17 mouse cellular contexts compared by ENCODE assay signal in the genomic region with DNA sequence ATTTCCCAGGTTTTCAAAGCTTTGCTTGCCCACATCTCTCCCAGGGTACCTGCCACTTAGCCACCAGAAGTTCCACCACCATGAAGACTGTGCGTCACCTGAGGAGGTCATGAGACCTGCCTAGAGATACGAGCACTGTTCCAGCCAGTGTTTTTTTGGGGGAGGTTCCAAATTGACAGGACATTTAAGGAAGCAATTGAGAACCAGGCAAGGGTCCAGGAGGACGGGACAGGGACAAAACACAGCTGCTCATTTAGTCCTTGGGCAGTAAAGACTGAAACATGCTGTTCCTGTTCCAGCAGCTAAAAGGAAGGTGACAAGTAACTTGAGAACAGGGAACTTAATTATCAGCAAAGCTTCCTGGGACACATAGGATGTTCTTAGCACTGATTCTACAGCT.
DNase-seq lines count a peak whose midpoint lies in the region; ATAC-seq and TF ChIP-seq lines count a peak whose summit lies in the region.
"Had no signal": no experiment of that assay in that cellular context is flagged by ENCODE, and none has a peak within 500 bp of the region (broad histone marks: within the 10 kb centered on the region; RNA-seq: fewer than 3 reads in every experiment).

No protein-coding gene starts in this region.

- 45% methylated on average over 3 of the region's 3 CpGs for WGBS in lung, embryonic 16.5 days
- WGBS in liver, postnatal 0 days (ENCODE audit: insufficient replicate concordance) = 56% methylated on average over 3 of the region's 3 CpGs

- no peaks in the 10 kb centered on the region for H3K36me3 ChIP-seq in lung, embryonic 16.5 days (ENCODE audit: control insufficient read depth, insufficient read depth, low read length)
- H3K36me3 ChIP-seq in liver, postnatal 0 days (replicated peaks; ENCODE audit: insufficient read depth, low read length) = no peaks in the 10 kb centered on the region
- H3K36me3 ChIP-seq: embryonic facial prominence, embryonic 15.5 days; hindbrain, embryonic 15.5 days had no signal

- no peak for TF ChIP-seq EP300 in liver, postnatal 0 days (IDR thresholded peaks at IDR 0.05; ENCODE audit: low read depth)

- no peak overlapping the region for H3K4me3 ChIP-seq in lung, embryonic 16.5 days (ENCODE audit: low read length)
- no peak overlapping the region for H3K4me3 ChIP-seq in liver, postnatal 0 days (ENCODE audit: low read depth, low read length)
- H3K4me3 ChIP-seq: embryonic facial prominence, embryonic 15.5 days; hindbrain, embryonic 15.5 days; left cerebral cortex, adult 2 months had no signal

- peak; percentile 90 for ATAC-seq in lung, embryonic 16.5 days (ENCODE audit: low read depth)
- no peak for ATAC-seq in liver, postnatal 0 days
- ATAC-seq: forebrain, embryonic 14.5 days; Patski had no signal

- H3K4me1 ChIP-seq in lung, embryonic 16.5 days (replicated peaks; ENCODE audit: control insufficient read depth, insufficient read depth, low read length) = peaks cover 3% of the 10 kb centered on the region; the same call in 1 of the 2 replicates
- no peaks in the 10 kb centered on the region for H3K4me1 ChIP-seq in liver, postnatal 0 days (ENCODE audit: insufficient read depth)
- H3K4me1 ChIP-seq: embryonic facial prominence, embryonic 15.5 days; hindbrain, embryonic 15.5 days had no signal

- H3K27me3 ChIP-seq in lung, embryonic 16.5 days (ENCODE audit: control insufficient read depth, insufficient read depth, low read depth, low read length) = no peaks in the 10 kb centered on the region
- no peaks in the 10 kb centered on the region for H3K27me3 ChIP-seq in liver, postnatal 0 days (ENCODE audit: insufficient read depth, low read length)
- H3K27me3 ChIP-seq: embryonic facial prominence, embryonic 15.5 days; hindbrain, embryonic 15.5 days; Patski had no signal

- intact Hi-C loops in gastrocnemius, postnatal 14 days (cut with DNase I; ENCODE audit: low total_unique reads) = no loop called here
- intact Hi-C loops in heart, postnatal 14 days (cut with DNase I) = loop anchor here (5.0 to 10.0 kb wide), 2 partner anchors 227 to 330 kb away; a partner anchor contains a TSS

- no peaks in the 10 kb centered on the region for H3K9me3 ChIP-seq in lung, embryonic 16.5 days (ENCODE audit: control insufficient read depth, low read length)
- H3K9me3 ChIP-seq in liver, postnatal 0 days (ENCODE audit: low read length) = no peaks in the 10 kb centered on the region
- H3K9me3 ChIP-seq: embryonic facial prominence, embryonic 15.5 days; hindbrain, embryonic 15.5 days had no signal

- DNase-seq in gastrocnemius, adult 18-20 months (ENCODE audit: low spot score) = peak; percentile 73
- no peak for DNase-seq in gastrocnemius, postnatal 14 days
- DNase-seq in adipocyte (ENCODE audit: low spot score) = peak; percentile 8
- DNase-seq in heart, postnatal 14 days = peak; percentile 68 to 72
- no peak for DNase-seq in liver, postnatal 0 days
- DNase-seq in adrenal gland, adult (ENCODE audit: inconsistent age in 2 of 2, low spot score in 1 of 2) = no peak
- no peak for DNase-seq in spleen, adult 18-20 months
- DNase-seq: adrenal gland, adult 8-10 months; liver; right cerebral cortex, postnatal 14 days; thymus, postnatal 4 days had no signal

- no peak for TF ChIP-seq CTCF in liver, postnatal 0 days (IDR thresholded peaks at IDR 0.05; ENCODE audit: low read depth)

- H3K4me2 ChIP-seq in lung, embryonic 16.5 days (ENCODE audit: low read depth, low read length) = no peak overlapping the region
- H3K4me2 ChIP-seq in liver, postnatal 0 days (ENCODE audit: low read depth, low read length) = no peak overlapping the region
- H3K4me2 ChIP-seq: embryonic facial prominence, embryonic 15.5 days; hindbrain, embryonic 15.5 days had no signal

- no peak overlapping the region for H3K27ac ChIP-seq in lung, embryonic 16.5 days (ENCODE audit: low read length)
- H3K27ac ChIP-seq in liver, postnatal 0 days (ENCODE audit: low read depth) = no peak overlapping the region
- H3K27ac ChIP-seq: embryonic facial prominence, embryonic 15.5 days; hindbrain, embryonic 15.5 days; left cerebral cortex, adult 2 months had no signal

- no peak overlapping the region for H3K9ac ChIP-seq in lung, embryonic 16.5 days (ENCODE audit: low read length)
- no peak overlapping the region for H3K9ac ChIP-seq in liver, postnatal 0 days (replicated peaks)
- H3K9ac ChIP-seq: embryonic facial prominence, embryonic 15.5 days; hindbrain, embryonic 15.5 days had no signal

Comparison
In these comparisons a context has a peak if more than half of its experiments do, and no peak if none do; other contexts are left out.
1. DNase-seq: peak in gastrocnemius, adult 18-20 months (single experiment), adipocyte (single experiment) and heart, postnatal 14 days (2 of 2); none in gastrocnemius, postnatal 14 days (single experiment), liver, postnatal 0 days (single experiment), adrenal gland, adult (0 of 2) and spleen, adult 18-20 months (0 of 2).